Mouse (Mus musculus): ENCODE data around the gene Pml. TPM values are rescaled to one million over a fixed set of nuclear protein-coding genes. Genes with fewer than 3 reads are reported as not detected.
A peak's percentile ranks its signal among the peaks of the same experiment; 100 is the strongest.

The Pml gene
- total RNA-seq (2015) (32.6 and 41.2 TPM in 2 replicates), total RNA-seq (2017) (13.2 and 14.5 TPM in 2 replicates)

DNA sequence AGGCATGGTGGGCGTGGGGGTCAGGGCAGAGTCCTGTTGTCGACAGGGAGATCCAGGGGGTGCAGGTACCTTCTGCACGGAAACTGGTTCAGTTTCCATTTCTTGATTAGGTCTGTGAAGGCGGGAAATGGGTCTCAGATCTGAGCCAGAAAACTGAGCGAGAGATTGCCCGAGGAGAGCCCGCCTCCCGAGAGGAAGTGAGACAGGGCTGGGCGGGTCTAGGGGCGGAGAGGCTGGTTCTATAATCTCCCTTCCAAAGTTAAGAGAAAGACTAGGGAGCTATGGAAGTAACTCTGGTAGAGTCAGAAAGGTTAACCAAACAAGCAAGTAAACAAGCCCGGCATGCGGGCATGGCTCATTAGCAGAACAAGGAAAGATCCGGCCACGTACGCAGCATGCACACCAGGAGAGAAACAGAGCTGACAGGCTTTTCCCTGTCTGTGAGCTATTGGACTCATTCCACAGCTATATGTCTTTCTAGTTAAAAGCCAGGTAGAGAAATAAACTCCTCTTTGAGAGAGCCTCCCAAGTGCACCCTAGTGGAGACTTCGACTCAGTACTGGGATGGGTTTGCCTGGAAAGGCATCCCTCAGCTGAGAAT is at the start of gene Pml:
Gene Pml, minus strand, starts transcription at position 195 of the 601 bp plus-strand sequence.
- peak; percentile 41 for ATAC-seq (replicated peaks; ENCODE audit: poor library complexity)

DNA sequence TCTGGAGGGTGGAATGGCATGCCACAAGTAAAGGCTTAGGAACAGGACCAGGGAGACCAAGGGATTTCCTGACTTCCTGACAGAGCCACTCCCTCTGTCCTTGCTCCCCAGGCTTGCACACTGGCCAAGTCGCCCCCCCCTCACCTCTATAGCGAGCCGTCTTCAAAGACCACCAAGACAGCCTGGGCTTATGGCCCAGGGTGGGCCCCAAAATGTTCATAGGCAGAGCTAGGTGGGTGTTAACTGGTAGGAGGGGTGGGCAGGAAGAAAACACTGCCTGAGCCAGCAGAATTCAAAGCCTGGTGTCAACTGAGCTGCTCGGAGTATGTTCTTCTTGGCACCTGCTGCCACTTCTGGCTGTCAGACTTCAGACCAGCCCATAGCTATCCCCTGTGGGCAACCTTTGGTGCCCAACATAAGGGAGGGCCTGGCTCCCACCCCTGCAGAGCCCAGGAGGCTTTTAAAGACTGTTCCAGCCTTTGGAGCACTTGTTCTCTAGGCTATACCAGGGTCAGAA is 48.4 kb upstream of the Pml start:
- ATAC-seq (replicated peaks; ENCODE audit: poor library complexity), result no peak

DNA sequence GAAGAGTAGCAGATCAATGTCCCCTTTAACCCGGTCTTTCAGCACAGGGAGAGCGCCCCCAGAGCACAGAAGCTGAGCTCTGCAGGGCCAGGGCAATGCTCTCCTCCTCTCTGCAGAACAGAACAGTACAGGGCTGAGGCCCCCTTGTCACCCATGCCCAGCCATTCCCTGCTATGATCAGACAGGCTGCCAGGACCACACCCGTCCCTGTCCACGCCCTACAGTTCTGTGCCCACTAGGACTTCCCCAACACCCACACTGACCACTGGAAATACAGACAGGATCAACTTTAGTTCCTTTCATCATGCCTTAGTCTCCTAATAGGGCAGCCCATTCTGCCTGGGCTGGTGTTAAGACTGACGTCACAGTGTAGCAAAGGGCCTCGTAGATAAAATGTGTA is 47.5 kb upstream of the Pml start:
- ATAC-seq (replicated peaks; ENCODE audit: poor library complexity), result no peak

DNA sequence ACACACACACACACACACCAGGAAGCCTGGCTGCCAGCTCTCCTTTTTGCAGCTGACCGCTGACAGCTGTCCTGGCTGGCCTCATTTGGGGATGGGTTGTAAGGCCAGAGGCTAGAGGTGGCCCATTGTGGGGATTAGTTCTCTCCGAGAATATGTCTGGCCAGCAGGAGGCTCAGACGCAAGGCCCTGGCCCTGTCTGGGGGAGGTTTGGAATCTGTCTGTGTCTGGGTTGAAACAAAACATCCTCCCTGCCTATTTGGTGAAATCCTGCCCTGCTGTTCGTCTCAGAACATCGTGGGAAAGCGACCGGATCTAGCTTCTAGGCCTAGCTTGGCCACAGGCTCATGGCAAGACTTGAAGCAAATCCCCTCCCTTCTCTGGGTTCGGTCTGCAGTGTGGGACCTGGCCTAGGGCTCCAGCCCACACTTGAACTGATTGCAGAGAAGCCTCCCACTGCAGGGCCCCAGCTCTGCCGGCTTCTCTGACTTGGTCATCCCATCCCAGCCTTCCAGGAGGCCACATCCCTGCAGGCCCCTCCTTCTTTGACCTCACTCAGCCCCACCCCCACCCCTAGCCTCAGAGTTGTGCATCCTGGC is 46.3 kb upstream of the Pml start:
- ATAC-seq (replicated peaks; ENCODE audit: poor library complexity), result no peak

DNA sequence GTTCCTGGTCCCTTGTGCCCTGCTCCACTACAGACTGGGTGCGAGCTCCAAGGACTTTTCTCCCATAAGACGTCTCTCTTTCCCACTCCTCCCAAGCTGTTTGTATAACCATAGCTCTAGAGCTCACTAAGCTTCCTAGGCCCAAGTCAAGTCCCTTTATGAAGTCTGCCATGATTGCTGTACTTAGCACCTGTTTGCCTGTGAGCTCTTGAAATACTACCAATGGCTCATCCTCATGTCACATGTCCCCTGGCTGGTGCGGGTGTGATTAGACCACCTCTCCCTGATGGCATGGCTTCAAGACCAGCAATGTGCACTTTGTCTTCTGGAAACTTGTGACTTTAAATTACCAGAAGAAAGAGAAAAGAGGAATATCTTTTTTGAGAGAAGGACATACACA is 45.8 kb upstream of the Pml start:
- ATAC-seq (replicated peaks; ENCODE audit: poor library complexity), result no peak

DNA sequence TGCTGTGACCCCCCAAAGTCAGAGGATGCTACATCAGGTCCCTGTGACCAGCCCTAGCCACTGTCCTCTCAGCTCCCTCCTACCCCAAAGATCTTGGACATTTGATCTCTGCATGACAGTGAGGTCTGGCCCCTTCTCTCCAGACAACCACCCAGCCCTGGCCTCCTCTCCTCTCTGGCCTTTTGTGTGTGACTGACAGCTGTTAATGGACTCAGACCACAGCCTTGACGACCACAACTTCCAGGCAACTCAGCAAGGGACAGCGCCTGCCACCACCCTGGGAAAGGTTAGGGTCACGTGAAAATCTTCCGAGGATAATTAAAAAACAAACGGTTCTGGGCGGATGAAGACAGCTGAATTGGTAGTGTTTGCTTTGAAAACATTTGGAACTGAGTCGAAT is 44.9 kb upstream of the Pml start:
- ATAC-seq (replicated peaks; ENCODE audit: poor library complexity), result no peak

DNA sequence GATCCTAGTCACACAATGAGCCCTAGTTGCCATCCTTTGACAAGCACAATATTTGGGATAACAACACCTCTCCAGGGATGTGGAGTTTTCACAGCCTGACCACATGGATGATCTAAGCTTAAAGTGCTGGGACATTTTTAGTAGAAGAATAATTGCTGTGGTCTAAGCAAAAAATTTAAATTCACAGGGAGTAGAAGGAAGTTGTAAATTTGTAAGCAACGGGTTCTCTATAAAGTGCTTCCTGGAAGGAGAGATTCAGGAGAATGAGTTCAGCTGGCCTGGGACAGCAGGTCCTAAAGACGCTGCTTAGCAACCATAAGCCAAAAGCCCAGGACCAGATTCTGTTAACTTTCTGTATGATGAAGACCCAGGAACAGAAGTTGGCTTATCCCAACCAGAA is 40.3 kb upstream of the Pml start:
- no peak for ATAC-seq (replicated peaks; ENCODE audit: poor library complexity)

DNA sequence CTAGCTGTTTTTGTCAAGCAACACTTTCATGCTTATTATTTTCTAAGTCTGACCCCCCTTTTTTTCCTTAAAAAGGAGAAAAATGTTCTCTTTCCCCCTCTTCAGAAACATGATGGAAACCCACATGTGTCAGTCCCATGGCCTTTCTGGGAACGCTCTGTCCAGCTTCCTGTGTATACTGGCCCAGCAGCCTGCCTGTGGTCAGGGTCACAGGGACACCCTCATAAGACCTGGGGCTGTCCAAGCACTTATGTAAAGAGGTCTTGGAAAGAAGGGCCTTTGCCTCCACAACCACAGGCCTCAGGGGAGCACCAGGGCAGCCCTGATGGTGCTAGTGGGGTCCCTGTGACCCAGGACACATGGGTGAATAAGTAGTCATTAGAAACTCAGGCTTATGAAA is 39.5 kb upstream of the Pml start:
- ATAC-seq (replicated peaks; ENCODE audit: poor library complexity), result no peak

DNA sequence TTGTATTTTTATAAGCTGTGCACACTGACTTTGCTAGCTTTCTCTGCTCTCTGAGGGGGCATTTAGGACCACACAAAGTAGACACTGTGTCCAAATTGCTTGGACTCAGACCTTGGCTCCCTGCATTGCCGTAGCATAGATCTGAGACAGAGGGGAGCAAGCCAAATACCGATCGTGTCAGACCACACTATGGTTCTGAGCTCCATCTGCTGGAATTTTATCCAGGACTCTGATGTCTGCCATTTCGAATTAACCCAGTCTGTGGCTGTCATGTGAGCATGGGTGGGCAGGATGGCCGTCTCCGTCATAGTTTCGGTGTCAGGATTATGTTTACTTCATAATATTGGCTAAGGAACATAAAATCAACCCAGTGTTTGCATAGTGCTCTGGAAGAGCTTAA is 33.8 kb upstream of the Pml start:
- no peak for ATAC-seq (replicated peaks; ENCODE audit: poor library complexity)

DNA sequence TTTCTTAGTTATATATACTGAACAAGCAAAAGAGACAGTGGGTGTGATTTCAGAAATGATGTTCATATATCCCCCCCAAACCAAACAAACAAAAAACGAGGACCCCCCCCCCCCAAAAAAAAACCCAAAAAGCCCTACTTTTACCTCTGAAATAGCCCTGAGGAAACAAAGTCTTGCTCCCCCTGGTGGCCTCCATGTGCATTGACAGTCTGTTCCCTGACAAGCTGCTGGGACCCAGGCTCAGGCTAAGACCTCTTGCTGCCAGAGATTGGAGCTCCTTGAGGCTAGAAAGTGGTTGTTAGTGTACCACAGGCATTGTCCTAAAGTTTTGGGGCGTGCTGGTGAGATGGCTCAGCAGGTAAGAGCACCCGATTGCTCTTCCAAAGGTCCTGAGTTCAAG is 32.0 kb upstream of the Pml start:
- ATAC-seq (replicated peaks; ENCODE audit: poor library complexity), result peak; percentile 65

DNA sequence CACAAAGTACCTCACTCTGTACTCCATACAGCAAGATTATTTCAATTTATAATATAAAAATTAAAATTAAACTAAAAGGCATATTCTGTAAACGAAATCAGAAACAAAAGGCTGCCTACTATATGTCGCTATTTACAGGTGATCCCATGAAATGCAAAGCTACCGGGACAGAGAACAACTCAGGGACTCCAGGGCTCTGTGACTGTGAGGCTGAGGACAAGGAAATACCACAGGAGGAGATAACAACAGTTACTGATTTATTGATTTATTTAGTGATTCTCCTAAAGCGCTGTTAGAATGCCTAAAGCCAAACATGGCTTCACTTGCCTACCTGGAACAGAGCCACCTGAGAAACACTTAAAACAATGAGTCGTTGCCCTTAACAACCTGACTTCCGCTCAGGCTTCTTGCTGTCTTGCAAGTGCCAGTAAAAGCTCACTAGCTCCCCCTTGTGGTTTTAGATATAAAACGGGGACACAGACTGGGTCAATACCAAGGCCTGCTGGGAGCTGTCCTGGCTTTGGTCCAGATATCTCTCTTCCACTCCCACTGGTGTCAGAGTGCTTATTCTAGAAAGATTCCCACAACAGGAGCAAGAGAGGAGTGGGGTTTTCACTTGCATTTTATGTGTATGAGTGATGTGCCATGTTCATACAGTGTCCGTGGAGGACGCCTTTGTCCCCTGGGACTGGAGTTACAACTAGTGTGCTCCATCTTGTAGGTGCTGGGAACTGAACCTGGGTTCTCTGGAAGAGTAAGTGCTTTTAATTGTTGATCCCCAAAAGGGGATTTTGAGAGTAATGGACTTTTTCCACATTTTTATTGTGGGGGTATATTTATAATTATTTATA is 30.9 kb upstream of the Pml start:
- ATAC-seq (replicated peaks; ENCODE audit: poor library complexity), result peak; percentile 79

DNA sequence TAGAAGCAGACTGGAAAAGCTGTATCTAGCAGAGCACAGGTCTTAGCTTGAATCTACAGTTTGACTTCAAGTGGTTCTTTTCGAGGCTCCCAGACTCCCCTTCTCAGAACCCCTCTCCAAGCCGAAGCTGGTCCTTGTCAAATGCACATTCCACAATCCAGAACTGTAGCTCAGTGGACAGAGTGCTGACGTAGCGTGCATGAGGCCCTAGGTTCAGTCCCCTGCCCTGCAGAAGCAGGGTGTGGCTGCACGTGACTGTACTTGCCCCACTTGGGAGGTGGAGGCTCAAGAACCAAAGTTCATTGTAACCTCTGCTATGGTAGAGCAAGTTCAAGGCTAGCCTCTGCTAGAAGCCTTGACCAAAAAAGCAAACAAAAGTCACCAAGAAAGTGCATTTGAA is 30.2 kb upstream of the Pml start:
- no peak for ATAC-seq (replicated peaks; ENCODE audit: poor library complexity)

DNA sequence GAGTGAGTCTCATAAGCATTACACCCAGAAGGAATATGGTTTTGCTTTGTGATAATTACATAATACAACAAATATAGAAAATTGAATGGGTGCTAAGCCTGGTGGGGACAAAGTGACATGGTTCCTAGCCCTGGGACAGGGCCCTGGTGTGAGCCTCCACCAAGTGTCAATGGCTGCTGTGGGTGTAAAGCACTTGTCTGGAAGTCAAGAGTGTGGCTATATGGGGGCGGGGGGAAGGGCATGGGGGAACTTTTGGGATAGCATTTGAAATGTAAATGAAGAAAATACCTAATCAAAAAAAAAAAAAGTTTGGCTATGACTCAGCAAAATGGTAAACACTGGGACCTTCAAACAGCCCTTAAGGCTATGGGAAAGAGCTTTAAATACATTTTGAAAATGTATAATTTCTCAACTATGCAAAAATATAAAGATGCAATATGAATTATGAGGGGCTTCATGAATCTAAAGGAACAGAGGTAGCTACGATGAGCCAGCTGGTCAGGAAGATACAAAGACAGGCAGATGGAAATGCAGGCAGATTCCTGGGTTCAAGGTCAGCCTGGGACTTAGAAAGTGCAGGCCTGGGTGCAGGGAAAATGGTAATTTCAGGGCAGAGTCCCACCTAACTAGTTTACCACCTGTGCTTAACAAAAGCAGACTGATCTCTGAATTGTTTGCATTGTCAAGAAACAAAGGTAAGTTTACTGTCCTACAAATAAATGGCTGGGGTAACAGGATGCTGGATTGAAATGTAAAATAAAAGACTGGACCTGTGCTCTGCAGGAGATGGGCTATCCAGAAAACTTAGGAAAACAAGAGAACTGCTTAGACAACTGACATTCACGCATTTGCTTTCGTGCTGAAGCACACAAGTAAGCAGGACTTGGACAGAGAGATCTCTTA is 29.5 kb upstream of the Pml start:
- no peak for ATAC-seq (replicated peaks; ENCODE audit: poor library complexity)

DNA sequence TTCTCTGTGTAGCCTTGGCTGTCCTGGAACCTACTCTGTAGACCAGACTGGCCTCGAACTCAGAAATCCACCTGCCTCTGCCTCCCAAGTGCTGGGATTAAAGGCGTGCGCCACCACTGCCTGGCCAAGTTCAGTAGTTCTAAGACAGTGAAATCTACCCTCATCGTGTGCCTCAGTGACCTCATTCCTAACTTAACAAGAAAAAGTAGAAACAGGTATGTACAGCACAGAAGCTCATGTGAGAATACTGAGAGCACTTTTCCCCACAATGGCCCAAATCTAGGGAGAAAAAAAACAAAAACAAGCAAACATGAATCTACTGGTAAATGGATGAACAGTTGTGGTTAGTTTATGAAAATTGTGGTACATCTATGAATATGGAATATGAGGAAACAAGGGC is 28.7 kb upstream of the Pml start:
- no peak for ATAC-seq (replicated peaks; ENCODE audit: poor library complexity)

DNA sequence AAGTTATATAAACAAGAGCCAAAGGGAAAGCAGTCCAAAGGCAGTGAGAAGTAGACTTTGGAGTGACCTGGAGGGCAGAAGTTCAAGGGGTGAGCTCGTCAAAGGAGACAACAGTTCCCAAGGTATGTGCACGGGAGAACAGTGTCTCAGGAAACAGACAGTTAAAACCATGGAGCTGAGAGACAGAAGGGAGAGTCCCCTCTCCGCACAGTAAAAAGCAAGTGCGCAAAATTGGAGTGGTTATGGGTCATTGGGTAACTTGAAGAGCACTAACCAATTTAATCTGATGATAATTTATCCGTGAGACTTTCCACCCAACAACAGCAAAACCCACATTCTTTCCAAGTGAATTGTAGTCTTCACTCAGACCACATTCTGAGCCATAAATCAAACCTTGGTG is 26.8 kb upstream of the Pml start:
- no peak for ATAC-seq (replicated peaks; ENCODE audit: poor library complexity)

DNA sequence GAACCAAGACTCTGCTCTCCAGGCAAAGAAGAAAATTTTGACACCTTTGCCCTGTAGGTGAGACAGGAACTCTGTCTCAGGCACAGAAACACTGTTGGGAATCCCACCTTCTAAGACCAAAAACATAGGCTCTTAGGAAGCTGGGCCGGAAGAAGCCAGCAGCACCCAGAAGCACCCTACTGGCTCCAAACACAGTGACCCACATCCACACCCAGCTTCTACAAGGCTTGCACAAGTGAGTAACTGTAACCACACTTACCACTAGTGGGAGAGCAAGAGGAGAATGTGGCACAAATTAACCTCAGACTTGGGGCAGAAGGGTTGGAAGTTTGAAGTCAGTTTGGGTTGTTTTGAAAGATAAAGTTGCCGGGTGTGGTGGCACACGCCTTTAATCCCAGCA is 26.2 kb upstream of the Pml start:
- ATAC-seq (replicated peaks; ENCODE audit: poor library complexity), result peak; percentile 59

DNA sequence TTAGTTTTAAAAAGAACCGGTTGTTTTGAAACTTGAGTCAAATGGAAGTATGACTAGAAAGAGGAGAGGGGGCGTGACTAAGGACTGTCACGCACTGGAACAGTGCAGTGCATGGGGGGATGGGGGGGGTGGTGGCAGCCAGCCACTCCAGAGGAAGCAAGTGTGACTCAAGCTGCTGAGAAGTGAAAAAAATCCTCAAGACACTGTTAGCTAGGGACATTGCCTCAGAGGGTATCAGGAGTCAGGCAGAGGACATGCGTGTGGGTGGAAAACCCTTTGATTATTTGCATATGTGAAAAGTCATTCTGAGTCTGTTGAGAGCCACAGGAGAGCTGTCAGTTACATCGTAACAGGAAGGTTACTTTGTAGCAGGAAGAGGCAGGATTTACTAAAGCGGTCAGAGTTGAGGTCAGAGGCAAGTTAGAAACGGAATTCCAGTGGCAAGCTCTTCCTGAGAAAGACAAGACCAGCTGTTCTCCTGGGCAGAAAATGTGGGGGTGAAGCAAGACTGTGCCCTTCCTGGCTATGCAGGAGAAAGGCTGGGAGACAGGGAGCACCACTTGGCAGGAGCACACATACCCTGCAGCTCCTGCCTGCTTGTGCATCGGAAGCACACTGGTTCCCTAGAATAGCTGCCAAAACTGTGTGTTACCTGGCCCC is 25.7 kb upstream of the Pml start:
- ATAC-seq (replicated peaks; ENCODE audit: poor library complexity), result peak; percentile 86

DNA sequence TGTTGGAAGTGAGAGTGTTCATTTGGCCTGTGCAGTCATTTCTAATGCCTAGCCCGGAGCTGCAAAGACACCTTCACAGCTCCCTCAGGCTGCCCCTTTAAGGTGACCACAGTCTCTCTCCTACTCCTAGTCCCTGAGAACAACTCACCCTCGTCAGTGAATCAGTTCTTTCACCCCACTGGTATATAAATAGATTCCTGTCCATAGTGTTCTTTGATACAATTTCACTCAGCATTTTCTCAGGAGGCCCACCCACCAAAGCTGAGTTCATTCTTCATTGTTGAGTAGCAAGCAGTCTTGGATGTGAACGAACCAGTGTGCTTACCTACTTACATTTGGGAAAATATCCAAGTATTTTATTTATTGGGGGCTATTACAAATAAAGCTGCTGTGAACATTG is 25.0 kb upstream of the Pml start:
- ATAC-seq (replicated peaks; ENCODE audit: poor library complexity), result no peak

DNA sequence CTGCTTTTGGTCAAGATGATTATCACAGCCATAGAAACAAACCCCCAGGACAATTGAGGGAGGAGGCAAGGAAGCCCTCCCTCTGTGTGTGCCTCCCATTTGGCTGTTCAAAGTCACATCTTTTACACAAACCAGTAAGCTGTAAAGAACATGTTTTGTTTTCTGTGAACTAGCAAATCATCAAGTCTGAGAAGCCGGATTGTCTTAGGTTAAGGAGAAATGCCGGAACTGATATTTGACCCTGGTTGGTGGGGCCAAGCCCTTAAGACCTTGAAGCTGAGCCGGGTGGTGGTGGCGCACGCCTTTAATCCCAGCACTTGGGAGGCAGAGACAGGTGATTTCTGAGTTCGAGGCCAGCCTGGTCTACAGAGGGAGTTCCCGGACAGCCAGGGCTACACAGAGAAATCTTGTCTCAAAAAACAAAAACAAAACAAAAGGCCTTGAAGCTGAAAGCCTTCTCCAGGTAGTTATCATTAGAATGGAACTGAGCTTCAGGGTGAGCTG is 24.6 kb upstream of the Pml start:
- ATAC-seq (replicated peaks; ENCODE audit: poor library complexity), result no peak

DNA sequence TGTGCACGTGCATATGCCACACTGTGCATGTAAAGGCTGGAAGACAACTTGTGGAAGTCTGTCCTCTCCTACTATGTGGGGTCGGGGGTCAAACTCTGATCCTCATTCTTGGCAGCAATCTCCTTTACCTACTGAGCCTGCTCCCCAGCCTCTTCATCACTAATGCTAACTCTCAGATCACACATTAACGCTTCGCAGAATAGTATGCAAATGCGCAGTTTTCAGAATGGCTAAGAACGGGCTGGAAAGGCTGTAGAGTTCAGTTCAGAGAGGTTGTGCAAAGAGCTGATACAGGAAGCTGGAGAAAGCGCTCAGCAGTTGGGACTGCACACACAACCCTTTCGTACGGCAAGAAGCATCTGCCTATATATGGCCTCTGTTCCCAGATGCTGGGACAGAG is 23.3 kb upstream of the Pml start:
- no peak for ATAC-seq (replicated peaks; ENCODE audit: poor library complexity)

Data from megakaryocyte progenitor cell, adult 5-6 weeks (primary cell).